8 mouse cellular contexts compared by ENCODE assay signal in genomic region chr2:119300819-119301493, GRCm38 (mm10). TPM values are rescaled to one million over a fixed set of nuclear protein-coding genes. Genes with fewer than 3 reads are reported as not detected.
DNase-seq lines count a peak whose midpoint lies in the region; ATAC-seq lines count a peak whose summit lies in the region.

No protein-coding gene starts in this region.

- peak; percentile 68 for DNase-seq in adrenal gland, adult 2 months
- no peak for DNase-seq in adrenal gland, adult 18-20 months (ENCODE audit: low spot score in 2 of 2)
- DNase-seq in adrenal gland, adult 8-10 months: peak; percentile 52
- DNase-seq in lung, postnatal 36 days: peak; percentile 74
- peak; percentile 79 for DNase-seq in thymus, postnatal 14 days
- no peak for DNase-seq in frontal cortex, postnatal 36 days (ENCODE audit: low spot score in 2 of 2)

- H3K9ac ChIP-seq in heart, embryonic 14.5 days (ENCODE audit: low read length): peak overlapping the region; percentile 59
- peak overlapping the region; percentile 61 for H3K9ac ChIP-seq in kidney, embryonic 16.5 days (replicated peaks; ENCODE audit: low read length)

- ATAC-seq in heart, embryonic 14.5 days (ENCODE audit: insufficient number of reproducible peaks, insufficient read depth, low FRiP score, low read depth): peak; percentile 50
- ATAC-seq in kidney, embryonic 16.5 days (ENCODE audit: low FRiP score, low TSS enrichment): peak; percentile 17; the same call in 1 of the 2 replicates

- H3K9me3 ChIP-seq in heart, embryonic 14.5 days (ENCODE audit: control insufficient read depth, low read length): no peaks in the 10 kb centered on the region
- no peaks in the 10 kb centered on the region for H3K9me3 ChIP-seq in kidney, embryonic 16.5 days (ENCODE audit: low read length)

- peak overlapping the region; percentile 59 for H3K4me2 ChIP-seq in heart, embryonic 14.5 days (ENCODE audit: low read length)
- H3K4me2 ChIP-seq in kidney, embryonic 16.5 days (replicated peaks; ENCODE audit: low read depth, low read length): peak overlapping the region; percentile 49

- H3K27ac ChIP-seq in heart, embryonic 14.5 days (replicated peaks in 1 of 2; ENCODE audit: control insufficient read depth in 1 of 2, insufficient read depth in 1 of 2, low read depth in 2 of 2, low read length in 2 of 2): peak overlapping the region; percentile 54 to 70
- H3K27ac ChIP-seq in kidney, embryonic 16.5 days (ENCODE audit: low read length): peak overlapping the region; percentile 85

- peak overlapping the region in 1 of 2 experiments; percentile 23; a peak in 1 of 4 replicates for H3K4me3 ChIP-seq in heart, embryonic 14.5 days (ENCODE audit: control insufficient read depth in 1 of 2, insufficient read depth in 1 of 2, low read depth in 1 of 2, low read length in 2 of 2)
- H3K4me3 ChIP-seq in kidney, embryonic 16.5 days (ENCODE audit: low read length): no peak overlapping the region

- peaks cover 36% of the 10 kb centered on the region for H3K36me3 ChIP-seq in heart, embryonic 14.5 days (ENCODE audit: control insufficient read depth, insufficient read depth, low read length)
- peaks cover 27% of the 10 kb centered on the region for H3K36me3 ChIP-seq in kidney, embryonic 16.5 days (ENCODE audit: insufficient read depth, low read length)

- 36% methylated on average over 7 of the region's 7 CpGs for WGBS in heart, embryonic 14.5 days
- WGBS in kidney, embryonic 16.5 days: 38% methylated on average over 7 of the region's 7 CpGs

- H3K4me1 ChIP-seq in heart, embryonic 14.5 days (ENCODE audit: control insufficient read depth in 2 of 2, insufficient read depth in 2 of 2, low read length in 2 of 2): peaks cover 17 to 31% of the 10 kb centered on the region in 2 experiments; a peak in 3 of 4 replicates
- H3K4me1 ChIP-seq in kidney, embryonic 16.5 days (ENCODE audit: insufficient read depth, low read length): peaks cover 29% of the 10 kb centered on the region

- no peaks in the 10 kb centered on the region for H3K27me3 ChIP-seq in heart, embryonic 14.5 days (ENCODE audit: control insufficient read depth, insufficient read depth, low read length)
- H3K27me3 ChIP-seq in kidney, embryonic 16.5 days (ENCODE audit: insufficient read depth, low read length): no peaks in the 10 kb centered on the region

RNA-seq across cellular contexts. Expression of gene Vps18, which starts 12.4 kb away (rescaled TPM):
- total RNA-seq in adrenal gland, adult 2 months (2021): 10 to 100 TPM; 21.2 to 22.0 TPM
- polyA plus RNA-seq in adrenal gland, adult 2 months (2012; rRNA removed): 27.6 and 30.1 TPM in 2 replicates
- total RNA-seq in adrenal gland, adult 18-20 months (2021): 10 to 100 TPM; 24.0 TPM
- 10 to 100 TPM; 27.2 to 29.5 (median 27.7) TPM for total RNA-seq in adrenal gland, adult 8-10 months (2022)
- polyA plus RNA-seq in heart, embryonic 14.5 days (2014; fragmentation: Nextera tagmentation; extraction: Ambion mirVana): 7.8 and 8.7 TPM in 2 replicates
- polyA plus RNA-seq in kidney, embryonic 16.5 days (2015; fragmentation: Nextera tagmentation; extraction: Ambion mirVana): 23.0 and 23.1 TPM in 2 replicates

RNA-seq across cellular contexts. Expression of gene Dll4, which starts 24.6 kb away (rescaled TPM):
- 1 to 10 TPM; 5.8 to 9.8 TPM for total RNA-seq in adrenal gland, adult 2 months (2021)
- 14.9 and 16.0 TPM in 2 replicates for polyA plus RNA-seq in adrenal gland, adult 2 months (2012; rRNA removed)
- total RNA-seq in adrenal gland, adult 18-20 months (2021): 10 to 100 TPM in 1 of 2 experiments, 1 to 10 TPM in 1; 9.7 to 10.5 TPM
- 10 to 100 TPM; 11.5 to 18.6 (median 16.2) TPM for total RNA-seq in adrenal gland, adult 8-10 months (2022)
- polyA plus RNA-seq in heart, embryonic 14.5 days (2014; fragmentation: Nextera tagmentation; extraction: Ambion mirVana): 6.9 and 8.8 TPM in 2 replicates
- 12.9 and 13.5 TPM in 2 replicates for polyA plus RNA-seq in kidney, embryonic 16.5 days (2015; fragmentation: Nextera tagmentation; extraction: Ambion mirVana)

RNA-seq across cellular contexts. Expression of gene Rhov, which starts 29.9 kb away (rescaled TPM):
- total RNA-seq in adrenal gland, adult 2 months (2021): 1 to 10 TPM in 1 of 2 experiments, under 1 TPM in 1; 0.23 to 2.2 TPM
- 0.34 and 0.91 TPM in 2 replicates for polyA plus RNA-seq in adrenal gland, adult 2 months (2012; rRNA removed)
- total RNA-seq in adrenal gland, adult 18-20 months (2021): under 1 TPM; 0.17 to 0.74 TPM
- total RNA-seq in adrenal gland, adult 8-10 months (2022): 1 to 10 TPM in 3 of 4 experiments, under 1 TPM in 1; 0.61 to 2.9 (median 2.1) TPM
- 0.19 TPM in 1 of 2 replicates, not detected in the other for polyA plus RNA-seq in heart, embryonic 14.5 days (2014; fragmentation: Nextera tagmentation; extraction: Ambion mirVana)
- polyA plus RNA-seq in kidney, embryonic 16.5 days (2015; fragmentation: Nextera tagmentation; extraction: Ambion mirVana): 1.8 and 2.3 TPM in 2 replicates

RNA-seq across cellular contexts. Expression of gene Chac1, which starts 50.1 kb away (rescaled TPM):
- 10 to 100 TPM in 1 of 2 experiments, 1 to 10 TPM in 1; 3.1 to 28.4 TPM for total RNA-seq in adrenal gland, adult 2 months (2021)
- 12.8 and 21.4 TPM in 2 replicates for polyA plus RNA-seq in adrenal gland, adult 2 months (2012; rRNA removed)
- 10 to 100 TPM in 1 of 2 experiments, 1 to 10 TPM in 1; 3.7 to 13.2 TPM for total RNA-seq in adrenal gland, adult 18-20 months (2021)
- total RNA-seq in adrenal gland, adult 8-10 months (2022): 1 to 10 TPM; 3.9 to 7.2 (median 4.9) TPM
- polyA plus RNA-seq in heart, embryonic 14.5 days (2014; fragmentation: Nextera tagmentation; extraction: Ambion mirVana): 0.32 and 0.67 TPM in 2 replicates
- polyA plus RNA-seq in kidney, embryonic 16.5 days (2015; fragmentation: Nextera tagmentation; extraction: Ambion mirVana): 0.86 and 1.3 TPM in 2 replicates

Comparison
In these comparisons a context has a peak if more than half of its experiments do, and no peak if none do; other contexts are left out.
1. DNase-seq: peak in adrenal gland, adult 2 months (single experiment), adrenal gland, adult 8-10 months (single experiment), lung, postnatal 36 days (single experiment) and thymus, postnatal 14 days (single experiment); none in adrenal gland, adult 18-20 months (0 of 2) and frontal cortex, postnatal 36 days (0 of 2).